Mouse (Mus musculus) frontal cortex, adult (tissue): ENCODE results near the gene Rasl10b.

Experiments
- ATAC-seq: cut with Nextera tagmentation; 2 replicates; pipeline ENCODE4 v1.9.2; 2017; ENCODE audit warnings: mild to moderate bottlenecking, moderate library complexity, mixed read lengths; ENCODE audit not compliant: low TSS enrichment

Rasl10b gene

DNA sequence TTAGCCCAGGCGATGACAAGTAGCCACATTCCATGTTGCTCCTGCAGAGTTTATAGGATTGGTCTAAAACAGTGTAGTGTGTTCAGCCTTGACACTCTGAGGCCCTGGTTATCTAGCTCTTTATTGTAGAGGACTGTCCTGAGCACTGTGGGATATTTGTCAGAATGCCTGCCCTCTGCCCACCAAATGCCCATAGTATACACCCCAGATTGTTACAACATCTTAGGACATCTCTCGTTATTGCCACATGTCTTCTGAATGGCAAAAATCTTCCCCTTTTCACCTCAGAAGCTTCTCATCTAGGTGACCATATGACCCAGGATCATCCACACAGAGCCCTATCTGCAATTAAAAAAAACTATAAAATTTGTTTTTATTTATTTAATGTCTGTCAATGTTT lies 23.6 kb downstream of the Rasl10b start:
- ATAC-seq = no peak

- ATAC-seq = no peak
Observed at GRCm38 (mm10) chr11:83437377-83437776, 28.4 kb downstream of the Rasl10b start, which contains the start of gene 1700020L24Rik. 1700020L24Rik (plus strand) TSS chr11:83437677.

DNA sequence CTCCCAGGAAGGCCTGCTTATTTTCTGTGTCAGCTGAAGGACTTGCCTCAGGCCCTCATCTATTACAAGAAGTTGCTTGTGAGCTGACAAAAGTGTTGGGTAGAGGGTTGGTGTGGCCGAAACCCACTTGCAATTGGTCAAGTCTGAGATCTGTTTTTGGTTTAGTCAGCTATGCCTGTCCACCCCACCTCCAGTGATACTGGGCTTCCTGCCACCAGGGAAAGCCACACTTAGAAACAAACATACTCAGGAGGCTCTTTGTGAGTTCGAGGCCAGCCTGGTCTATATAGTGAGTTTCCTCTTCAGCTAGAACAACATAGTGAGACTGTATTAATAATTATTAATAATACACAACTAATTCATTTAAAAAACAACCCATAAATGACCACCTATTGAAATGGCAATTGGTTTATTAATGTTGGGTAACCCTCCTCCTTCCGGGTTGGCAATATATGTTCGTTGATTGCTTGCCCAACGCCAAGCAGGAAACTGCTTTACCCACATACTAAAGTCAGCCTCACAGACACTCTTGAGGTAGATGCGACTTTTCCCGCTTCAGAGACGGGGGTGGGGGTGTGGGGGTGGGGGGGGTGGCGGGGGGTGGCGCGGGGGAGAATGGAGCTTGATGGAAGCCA lies 30.6 kb downstream of the Rasl10b start:
- ATAC-seq = no peak

DNA sequence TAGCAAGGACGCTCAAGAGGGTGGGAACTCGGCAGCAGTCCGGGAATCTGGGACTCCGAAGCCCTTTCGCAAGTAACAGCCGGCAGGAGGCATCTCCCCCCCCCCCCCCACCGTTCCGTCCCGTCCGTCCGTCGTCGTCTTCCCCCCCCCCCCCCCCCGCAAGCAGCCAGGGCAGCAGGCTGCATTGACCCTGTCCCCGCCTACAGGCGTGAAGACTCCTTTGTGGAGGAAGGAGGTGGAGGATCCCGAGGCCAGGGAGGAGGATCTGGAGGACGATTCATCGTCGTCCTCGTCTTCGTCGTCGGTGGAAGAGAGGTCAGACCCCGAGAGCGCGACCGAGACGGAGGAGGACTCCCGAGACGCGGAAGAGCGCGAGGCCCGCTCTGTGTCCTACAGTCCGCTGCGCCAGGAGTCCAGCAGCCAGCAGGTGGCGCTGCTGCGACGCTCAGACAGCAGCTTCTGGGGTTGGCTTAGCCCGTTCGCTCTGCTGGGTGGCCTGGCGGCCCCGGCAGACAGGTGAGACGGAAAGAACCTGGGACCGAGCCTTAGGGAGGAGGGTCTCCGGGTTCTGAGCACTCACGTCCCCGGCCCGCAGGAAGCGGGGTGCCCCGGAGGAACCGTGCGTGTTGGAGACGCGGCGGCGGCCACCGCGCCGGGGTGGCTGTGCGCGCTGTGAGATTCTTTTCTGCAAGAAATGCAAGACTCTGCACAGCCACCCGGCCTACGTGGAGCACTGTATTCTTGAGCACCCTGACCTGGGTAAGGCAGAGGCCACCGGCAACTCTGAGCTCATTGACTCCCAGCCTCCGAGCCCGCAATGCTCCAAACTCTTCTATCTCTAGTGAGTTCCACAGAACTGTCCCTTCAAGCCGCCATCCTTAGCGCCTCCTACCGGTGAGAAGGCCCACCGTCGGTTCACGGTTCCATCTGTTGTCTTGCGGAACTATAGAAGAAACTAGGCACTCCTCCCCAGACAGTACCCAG lies 31.4 kb downstream of the Rasl10b start:
- peak; percentile 92 for ATAC-seq

DNA sequence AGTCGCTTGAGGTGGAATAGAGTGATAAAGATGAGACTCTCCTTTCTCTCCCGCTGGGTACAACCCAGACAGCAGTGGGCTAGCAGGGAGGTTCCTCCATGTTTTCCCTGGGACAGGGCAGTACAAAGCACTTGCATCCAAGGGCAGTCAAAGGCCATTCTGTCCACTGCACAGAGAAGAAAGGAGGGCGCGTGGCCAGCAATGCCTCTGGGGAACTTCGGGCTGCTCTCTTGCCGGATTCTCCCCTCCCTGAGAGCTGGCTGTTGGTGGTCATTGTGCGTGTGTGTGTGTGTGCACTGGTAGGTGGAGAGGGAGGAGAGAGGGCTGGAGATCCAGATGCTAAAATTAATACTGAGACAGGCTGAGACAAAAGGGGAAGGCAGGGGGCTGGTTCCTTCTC lies 32.3 kb downstream of the Rasl10b start:
- ATAC-seq = no peak

DNA sequence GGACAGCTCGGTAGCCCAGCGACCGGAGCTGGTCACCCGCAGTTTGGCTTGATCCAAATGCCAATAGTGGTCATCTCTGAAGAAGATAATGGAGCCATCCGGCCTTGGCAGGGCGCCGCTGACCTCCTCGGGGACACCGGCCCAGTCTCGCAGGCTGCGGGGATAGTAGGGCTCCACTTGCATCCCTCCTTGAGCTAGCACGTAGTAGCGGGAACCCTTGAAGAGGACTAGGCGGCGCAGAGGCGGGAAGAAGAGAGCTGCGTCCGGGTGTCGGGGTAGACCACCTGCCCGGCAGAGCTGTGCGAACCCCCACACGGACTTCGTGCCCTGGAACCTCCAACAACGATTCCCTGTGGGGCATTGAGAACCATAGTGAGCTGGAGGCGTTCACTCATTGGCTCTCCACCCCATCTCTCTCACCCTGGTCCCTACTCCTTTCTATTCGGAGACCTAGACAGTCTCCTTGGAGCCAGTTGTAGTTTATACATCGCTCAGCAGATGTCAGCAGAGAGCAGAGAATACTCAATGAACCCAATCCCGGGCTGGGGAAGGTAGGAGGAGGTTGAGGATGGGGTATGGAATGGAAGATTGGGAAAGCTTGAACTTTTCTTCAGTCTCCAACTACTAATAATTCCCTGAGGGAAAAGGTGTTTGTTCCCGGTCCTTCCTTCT lies 33.8 kb downstream of the Rasl10b start:
- peak; percentile 62 for ATAC-seq

DNA sequence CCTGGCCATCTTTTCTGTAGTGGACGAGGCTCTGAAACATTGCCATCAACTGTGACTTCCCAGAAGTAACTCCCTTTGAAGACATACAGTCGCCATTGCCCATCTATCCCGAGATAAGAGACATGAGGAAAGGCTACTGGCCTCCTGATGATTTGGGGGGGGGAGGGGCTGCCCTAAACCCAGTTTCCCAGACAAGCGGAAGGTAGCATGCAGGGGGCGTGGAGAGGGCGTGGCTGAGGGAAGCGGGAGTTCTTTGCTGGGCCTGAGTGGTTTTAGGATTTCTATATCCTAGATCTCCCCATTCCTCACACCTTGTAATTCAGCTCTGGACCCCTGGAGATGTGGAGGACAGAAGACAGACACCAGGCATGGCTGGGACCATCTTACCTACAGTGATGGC lies 34.9 kb downstream of the Rasl10b start:
- no peak for ATAC-seq

DNA sequence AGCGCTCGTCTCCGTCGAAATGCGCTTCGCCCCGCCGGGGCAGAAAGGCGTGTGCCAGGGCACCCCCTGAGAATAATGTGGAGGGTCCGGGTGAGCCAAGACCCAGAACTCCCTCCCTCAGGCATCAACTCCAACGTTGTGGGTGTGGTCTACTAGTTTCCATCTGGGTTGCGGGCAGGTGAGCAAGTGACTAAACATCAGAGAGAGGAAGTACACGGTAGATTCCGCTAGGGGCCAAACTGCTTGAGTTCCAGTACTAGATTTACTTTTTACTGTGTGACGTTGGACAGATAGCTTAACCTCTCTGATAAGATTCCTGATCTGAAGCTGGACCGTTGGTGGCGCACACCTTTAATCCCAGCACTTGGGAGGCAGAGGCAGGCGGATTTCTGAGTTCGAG lies 36.1 kb downstream of the Rasl10b start:
- ATAC-seq = no peak

- ATAC-seq = no peak
Observed at GRCm38 (mm10) chr11:83447612-83448011, 38.7 kb downstream of the Rasl10b start.

DNA sequence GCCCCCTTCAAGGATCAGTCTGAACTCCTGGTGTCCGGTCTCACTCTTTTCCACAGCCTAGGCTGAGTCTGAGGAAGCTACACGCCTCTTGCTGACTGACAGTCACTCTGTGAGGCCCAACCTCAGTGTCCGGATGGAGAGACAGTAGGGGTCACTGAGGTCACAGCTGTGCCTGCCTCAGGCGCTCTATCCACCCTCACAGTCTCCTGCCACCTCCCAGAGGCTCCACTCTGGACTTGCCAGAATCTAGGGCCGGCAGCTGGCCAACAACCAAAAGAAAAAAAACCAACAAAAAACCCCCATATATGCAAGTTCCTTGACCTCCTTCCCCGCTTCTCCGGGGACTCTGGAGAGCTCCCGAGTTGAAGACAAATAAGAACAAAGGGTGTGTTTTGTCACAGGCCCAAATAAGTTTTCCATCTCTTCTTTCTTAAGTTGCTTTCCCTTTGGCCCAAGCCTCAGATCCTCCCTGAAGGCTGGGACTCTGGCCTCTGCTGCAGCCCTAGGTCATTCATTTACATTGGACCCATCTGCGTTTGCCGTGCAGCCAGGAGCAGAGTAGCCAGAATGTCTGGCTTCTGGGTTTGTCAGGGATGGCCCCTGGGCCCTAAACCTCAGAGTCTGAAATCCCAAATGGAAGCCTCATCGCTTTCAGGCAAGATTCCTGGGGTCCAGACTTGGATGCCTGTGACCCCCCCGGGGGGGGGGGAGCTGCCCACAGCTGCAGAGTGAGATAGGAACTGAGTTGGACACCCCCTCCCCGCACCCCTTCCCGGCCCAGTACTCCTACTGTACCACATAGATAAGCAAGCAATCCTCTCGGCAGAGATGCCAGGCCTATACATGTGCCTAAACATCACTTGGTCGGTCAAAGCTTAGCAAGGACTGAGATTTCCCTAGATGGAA lies 39.3 kb downstream of the Rasl10b start:
- no peak for ATAC-seq

GRCm38 (mm10) chr11:83448927-83449236 lies 39.9 kb downstream of the Rasl10b start:
- no peak for ATAC-seq

DNA sequence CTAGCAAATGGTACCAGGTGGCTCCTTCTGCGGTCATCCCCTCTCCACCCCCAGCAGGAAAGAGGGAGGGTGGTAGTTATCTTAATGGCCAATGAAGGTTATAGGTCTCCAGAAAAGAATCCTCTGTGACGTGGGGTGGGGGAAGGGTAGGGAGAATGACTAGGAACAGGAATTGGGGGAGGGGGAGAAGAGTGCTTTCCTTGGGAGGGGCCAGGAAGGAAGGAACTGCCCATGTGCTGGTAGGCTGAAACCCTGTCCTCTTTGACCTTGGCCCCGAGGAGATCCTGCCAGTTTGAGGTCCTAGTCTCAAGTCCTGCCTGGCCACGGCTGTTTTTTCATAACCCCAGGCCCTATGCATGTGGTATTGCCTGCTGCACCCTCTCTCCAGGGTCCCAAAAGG lies 40.4 kb downstream of the Rasl10b start:
- ATAC-seq = no peak

DNA sequence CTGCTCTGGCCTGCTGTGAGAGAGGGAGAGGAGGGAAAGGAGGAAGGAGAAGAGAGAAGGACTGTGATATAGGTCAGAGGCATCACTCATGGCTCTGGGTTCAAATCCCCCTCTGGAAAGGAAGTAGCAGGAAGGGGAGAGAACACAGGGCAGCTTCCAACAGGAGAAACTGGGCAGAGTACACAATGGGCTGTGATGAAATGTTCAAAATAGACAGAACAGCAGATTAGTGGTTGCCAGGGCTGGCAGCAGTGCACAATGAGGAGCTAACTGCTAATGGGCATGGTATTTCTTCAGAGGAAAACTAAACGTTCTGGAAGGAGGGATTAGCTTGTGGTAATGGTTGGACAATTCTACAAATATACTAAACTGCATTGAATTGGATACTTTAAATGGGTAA lies 41.6 kb downstream of the Rasl10b start:
- no peak for ATAC-seq

DNA sequence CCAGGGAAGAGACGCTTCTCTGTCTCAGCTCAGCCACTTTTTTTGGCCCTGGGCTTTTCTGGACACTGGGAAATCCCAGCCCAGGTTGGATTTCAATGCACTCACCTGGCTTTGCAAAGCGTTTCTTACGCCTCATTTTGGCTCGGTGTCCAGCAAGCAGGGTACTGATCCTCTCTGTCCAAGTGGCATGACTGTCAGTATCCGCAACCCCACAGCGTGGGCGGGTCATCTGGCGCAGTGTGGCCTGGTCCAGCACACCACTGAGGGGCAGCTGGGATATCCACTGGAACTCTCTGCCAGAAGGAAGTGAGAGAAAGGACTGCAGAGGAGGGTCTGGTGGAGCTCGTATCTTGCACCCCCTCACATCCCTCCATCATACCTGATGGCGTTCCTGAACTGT lies 42.3 kb downstream of the Rasl10b start:
- no peak for ATAC-seq

GRCm38 (mm10) chr11:83454548-83454947 lies 45.6 kb downstream of the Rasl10b start:
- no peak for ATAC-seq

- ATAC-seq = no peak
Observed at GRCm38 (mm10) chr11:83455608-83456007, 46.7 kb downstream of the Rasl10b start.

DNA sequence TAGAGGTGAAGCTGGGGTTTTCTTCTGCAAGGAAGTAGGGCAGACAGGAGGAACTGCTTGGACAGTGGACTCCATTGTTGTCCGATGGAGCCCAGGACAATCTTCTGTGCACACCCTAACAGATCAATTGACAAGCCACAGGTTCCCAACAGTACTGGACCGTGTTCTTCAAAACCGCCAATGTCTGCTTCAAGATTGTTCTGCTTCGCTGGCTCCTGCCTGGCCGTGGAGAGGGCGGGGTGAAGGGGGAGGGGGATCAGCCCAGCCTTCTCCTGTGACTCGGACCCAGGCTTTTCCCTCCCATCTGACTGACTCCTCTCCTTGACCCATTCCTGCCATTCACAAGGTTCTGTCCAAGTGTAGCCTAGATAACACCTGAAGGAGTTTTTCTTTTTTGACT lies 48.3 kb downstream of the Rasl10b start:
- ATAC-seq = no peak

DNA sequence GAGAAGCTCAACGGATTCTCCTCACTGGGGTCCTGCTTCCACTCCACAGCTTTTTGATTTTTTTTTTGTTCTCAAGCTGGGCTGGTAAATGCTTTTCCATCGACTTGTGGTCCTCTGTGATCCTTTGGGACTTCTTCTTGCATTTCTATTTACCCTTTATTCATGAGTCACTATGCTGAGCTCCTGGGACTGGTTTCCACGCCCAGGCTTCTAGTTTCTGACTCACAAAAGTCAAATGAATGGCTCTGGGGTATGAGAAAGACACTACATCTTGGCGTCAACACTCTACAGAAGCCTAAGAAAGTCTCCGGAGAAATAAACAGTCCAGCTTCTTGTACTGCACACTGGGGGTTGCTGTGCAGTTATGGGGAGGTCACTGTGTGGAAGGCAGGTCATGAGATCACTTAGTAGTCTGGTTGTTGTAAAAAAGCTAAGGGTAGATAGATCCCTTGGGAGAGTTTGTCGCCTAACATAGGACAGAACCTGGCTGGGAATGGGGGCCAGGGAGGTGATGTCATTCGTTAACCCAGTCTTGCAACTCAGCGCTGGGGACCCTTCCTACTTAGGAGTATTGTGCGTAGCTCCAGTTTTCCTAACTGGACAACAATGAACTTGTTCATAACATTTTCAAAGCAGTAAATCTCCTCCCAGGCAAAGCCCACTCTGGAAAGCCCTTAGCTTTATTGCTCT lies 49.1 kb downstream of the Rasl10b start:
- ATAC-seq = no peak

DNA sequence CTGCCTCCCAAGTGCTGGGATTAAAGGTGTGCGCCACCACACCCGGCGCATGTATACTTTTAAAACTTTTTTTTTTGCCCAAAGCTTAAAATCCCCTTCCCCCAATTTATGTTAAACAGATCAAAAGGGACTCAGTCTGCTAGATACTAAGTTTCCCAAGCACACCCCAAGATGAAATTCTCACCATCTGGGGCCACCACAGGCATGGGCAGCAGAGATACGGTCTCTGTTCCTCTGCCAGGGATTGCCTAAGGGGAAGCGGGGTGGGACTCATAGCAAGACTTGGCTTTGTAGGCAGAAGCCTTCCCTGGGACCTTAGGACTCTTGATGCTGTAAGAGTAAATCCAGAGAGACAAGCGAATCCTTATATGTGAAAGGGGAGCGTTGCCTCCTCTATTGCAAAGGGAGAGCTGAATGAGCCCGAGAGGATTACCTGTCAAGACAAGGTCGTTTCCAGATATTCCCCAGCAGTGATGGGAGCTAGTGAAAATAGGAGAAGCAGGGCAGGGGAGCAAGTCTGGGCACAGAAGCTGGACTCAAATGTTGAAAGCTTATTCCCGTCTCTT lies 52.6 kb downstream of the Rasl10b start:
- ATAC-seq = no peak

GRCm38 (mm10) chr11:83462711-83463244 lies 53.8 kb downstream of the Rasl10b start, which contains the start of gene Mmp28:
Mmp28 (minus strand) TSS chr11:83463071.
- 0 out of 2 replicates have a peak, but pooled peaks have one; percentile 25 for ATAC-seq
